Mouse (Mus musculus): ENCODE data around the gene Rab8a. TPM values are rescaled to one million over a fixed set of nuclear protein-coding genes. Genes with fewer than 3 reads are reported as not detected.

Rab8a gene
- total RNA-seq, 2 experiments from 2014 or later = 47.8 to 194 TPM

- ATAC-seq (replicated peaks; ENCODE audit: low FRiP score, poor library complexity, severe bottlenecking) = 0 out of 2 replicates have a peak, but pooled peaks have one; percentile 31
Measured at GRCm38 (mm10) chr8:72197997-72198396, 37.0 kb downstream of the Rab8a start.

GRCm38 (mm10) chr8:72208582-72208981 is 47.6 kb downstream of the Rab8a start:
- ATAC-seq (replicated peaks; ENCODE audit: low FRiP score, poor library complexity, severe bottlenecking) = no peak

DNA sequence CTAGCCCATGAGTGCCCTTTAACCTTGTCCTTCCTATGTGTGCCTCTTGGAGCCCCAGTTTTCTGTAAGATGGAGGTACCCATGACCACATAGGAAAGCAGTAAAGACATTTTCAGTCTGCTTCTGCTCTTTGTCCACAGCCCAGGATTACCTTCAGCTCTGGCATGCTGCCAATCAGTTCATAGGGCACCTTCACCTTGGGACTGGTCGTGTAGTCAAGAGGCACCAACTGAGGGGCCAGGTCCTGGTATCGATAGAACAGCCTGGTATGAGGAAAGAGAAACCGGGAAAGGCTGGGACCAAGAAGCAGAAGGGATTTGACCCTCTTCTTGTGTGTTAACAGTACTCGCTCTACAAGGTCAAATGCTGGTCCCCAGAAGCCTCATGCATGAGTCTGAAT is 49.2 kb downstream of the Rab8a start:
- no peak for ATAC-seq (replicated peaks; ENCODE audit: low FRiP score, poor library complexity, severe bottlenecking)

DNA sequence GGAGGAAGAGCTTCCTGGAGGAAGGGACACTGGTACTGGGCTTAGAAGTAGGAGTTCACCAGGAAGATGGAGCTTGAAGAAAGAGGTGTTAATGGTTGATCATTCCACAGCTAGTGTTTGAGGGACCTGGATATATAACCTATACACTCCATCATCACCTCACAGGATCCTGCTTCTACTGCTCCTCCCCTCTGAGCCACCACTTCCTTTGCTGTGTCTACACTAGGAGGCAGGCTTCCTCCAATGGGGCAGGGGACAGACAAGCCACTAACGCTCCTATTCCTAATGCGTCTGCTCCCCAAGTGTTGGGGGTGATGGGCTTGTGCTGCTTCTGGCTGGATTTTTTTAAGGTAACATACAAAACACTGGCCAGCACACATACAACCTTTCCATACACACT is 49.7 kb downstream of the Rab8a start:
- no peak for ATAC-seq (replicated peaks; ENCODE audit: low FRiP score, poor library complexity, severe bottlenecking)

- no peak for ATAC-seq (replicated peaks; ENCODE audit: low FRiP score, poor library complexity, severe bottlenecking)
Measured at GRCm38 (mm10) chr8:72211846-72212245, 50.8 kb downstream of the Rab8a start.

DNA sequence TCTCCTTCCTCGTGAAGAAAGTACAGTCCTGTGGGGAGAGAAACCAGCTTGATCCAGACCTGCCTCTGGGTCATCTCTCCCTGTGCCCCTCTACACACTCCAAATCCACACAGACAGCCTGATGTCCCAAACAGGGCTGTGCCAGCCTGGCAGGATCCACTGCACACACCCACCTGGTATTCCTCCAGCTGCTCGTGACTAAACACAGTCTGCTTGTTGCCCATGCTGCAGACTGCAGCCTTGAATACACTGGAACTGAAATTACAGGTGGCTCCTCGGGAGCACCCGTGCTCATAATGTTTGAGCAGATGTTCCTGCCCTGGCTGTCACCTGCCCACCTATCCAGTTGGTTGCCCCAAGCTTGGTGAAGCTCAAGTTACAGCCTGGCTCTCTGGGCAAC is 51.8 kb downstream of the Rab8a start, which contains the start of gene Cib3:
Gene Cib3, minus strand, starts transcription at position 87 of the 400 bp plus-strand sequence.
- ATAC-seq (replicated peaks; ENCODE audit: low FRiP score, poor library complexity, severe bottlenecking) = no peak

DNA sequence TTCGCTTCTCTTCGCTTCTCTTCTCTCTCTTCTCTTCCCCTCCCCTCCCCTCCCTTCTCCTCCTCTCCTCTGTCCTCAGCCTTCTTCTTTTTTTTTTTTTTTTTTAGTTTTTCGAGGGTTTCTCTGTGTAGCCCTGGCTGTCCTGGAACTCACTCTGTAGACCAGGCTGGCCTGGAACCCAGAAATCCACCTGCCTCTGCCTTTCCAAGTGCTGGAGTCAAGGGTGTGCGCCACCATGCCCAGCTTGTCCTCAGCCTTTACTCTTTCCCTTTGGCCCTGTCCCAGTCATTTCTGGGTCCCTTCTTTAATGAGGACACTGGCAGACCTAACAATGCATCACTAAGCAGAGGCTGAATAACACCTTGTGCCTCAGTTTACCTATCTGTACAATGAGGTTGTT is 52.5 kb downstream of the Rab8a start, which contains the start of gene Gm11034:
Gene Gm11034, minus strand, starts transcription at position 101 of the 400 bp plus-strand sequence.
- ATAC-seq (replicated peaks; ENCODE audit: low FRiP score, poor library complexity, severe bottlenecking) = no peak

DNA sequence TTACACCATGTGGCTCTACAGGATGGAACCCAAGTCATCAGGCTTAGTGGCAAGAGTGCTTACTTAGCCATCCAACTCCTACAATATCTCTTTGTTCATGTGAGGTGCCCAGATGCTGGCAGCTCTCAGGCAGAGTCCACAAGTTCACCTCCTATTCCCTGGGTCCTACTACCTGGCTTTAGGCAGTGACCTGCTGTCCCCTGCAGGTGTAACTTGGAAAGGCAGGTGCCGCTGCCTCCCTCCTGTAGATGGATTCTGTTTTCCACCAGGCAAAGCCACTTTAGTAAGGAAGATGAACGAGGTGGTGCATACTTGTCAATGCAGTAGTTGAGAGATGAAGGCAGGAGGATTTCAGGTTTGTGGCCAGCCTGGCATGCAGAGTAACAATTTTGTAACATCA is 54.1 kb downstream of the Rab8a start:
- ATAC-seq (replicated peaks; ENCODE audit: low FRiP score, poor library complexity, severe bottlenecking) = no peak

DNA sequence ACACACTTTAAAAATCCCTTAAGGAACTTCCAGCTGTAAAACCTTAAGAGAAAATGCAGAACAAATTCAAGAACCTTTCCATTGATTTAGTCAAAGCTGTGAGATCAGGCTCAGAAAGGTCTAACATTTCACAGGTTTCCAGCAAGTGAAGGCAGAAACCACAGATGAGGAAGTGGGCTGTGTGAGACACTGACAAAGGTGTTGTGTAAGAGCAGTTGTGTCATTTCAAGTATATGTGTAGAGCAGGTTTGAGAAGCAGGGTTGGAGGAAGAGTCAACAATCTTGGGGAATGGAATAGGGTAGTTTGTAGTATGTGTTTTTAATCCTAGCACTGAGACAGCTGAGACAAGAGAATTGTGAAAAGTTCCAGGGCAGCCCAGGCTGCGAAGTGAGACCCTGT is 54.9 kb downstream of the Rab8a start:
- ATAC-seq (replicated peaks; ENCODE audit: low FRiP score, poor library complexity, severe bottlenecking) = no peak

DNA sequence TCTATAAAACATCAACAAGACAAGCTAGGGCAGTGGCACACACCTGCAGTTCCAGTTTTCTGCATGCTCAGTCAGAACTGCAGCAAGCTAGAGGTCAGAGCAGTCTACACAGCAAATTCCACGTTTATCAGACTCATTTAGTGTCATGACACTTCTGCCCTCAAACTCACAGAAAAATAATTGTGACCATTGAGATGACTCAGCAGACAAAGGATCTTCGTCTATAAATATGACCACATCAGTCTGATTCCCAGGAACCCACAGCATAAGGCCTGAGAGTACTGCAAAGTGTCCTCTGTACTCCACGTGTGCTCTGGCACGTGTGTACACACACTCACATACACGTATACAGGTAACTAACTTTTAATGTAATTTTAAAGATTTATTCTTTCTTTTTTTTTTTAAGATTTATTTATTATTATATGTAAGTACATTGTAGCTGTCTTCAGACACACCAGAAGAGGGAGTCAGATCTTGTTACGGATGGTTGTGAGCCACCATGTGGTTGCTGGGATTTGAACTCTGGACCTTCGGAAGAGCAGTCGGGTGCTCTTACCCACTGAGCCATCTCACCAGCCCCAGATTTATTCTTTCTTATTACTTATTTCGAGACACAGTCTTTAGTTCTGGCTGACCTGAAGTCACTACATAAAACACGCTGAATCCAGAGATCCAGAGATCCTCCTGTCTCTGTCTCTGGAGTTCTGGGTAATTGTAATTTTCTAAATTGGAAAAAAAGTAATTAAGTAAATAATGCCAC is 58.0 kb downstream of the Rab8a start:
- ATAC-seq (replicated peaks; ENCODE audit: low FRiP score, poor library complexity, severe bottlenecking) = no peak

- ATAC-seq (replicated peaks; ENCODE audit: low FRiP score, poor library complexity, severe bottlenecking) = peak; percentile 98
Measured at GRCm38 (mm10) chr8:72219541-72220363, 58.8 kb downstream of the Rab8a start, which contains the start of gene Fam32a. Gene Fam32a, plus strand, starts transcription at chr8:72219730.

- ATAC-seq (replicated peaks; ENCODE audit: low FRiP score, poor library complexity, severe bottlenecking) = no peak
Measured at GRCm38 (mm10) chr8:72220758-72221157, 59.8 kb downstream of the Rab8a start.

DNA sequence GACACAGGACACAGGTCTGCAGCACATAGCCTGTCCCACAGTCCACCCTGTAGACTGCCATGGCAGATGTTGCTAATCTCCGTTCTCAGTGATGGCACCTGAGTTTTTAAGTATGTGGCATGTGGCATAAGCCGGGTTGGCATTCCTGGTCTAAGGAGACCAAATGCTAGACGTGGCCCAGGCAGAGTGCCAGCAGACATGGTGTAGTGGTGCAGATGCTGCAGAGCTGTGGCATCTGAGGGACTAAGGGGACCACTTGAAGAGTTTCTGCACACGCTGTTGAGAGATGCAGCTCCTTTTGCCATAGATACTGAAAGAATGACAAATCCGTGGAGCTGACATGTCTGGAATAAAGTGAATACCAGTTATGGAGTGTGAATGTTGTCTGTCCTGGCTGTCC is 61.7 kb downstream of the Rab8a start:
- ATAC-seq (replicated peaks; ENCODE audit: low FRiP score, poor library complexity, severe bottlenecking) = no peak

Other genes starting within 250 kb of the Rab8a start
- gene Zfp961, start 210.2 kb upstream of the Rab8a start, total RNA-seq (2015; ENCODE audit: low replicate concordance) = 20.1 and 23.8 TPM in 2 replicates
- 3.8 and 7.7 TPM in 2 replicates for gene Zfp961, start 210.2 kb upstream of the Rab8a start, total RNA-seq (2017; ENCODE audit: low replicate concordance)
- 6.1 and 10.9 TPM in 2 replicates for gene Cyp4f18, start 151.6 kb upstream of the Rab8a start, total RNA-seq (2015; ENCODE audit: low replicate concordance)
- gene Cyp4f18, start 151.6 kb upstream of the Rab8a start, total RNA-seq (2017; ENCODE audit: low replicate concordance) = 2.7 and 7.0 TPM in 2 replicates
- not detected in 2 replicates for gene Olfr372, start 120.0 kb upstream of the Rab8a start, total RNA-seq (2015; ENCODE audit: low replicate concordance)
- not detected in 2 replicates for gene Olfr372, start 120.0 kb upstream of the Rab8a start, total RNA-seq (2017; ENCODE audit: low replicate concordance)
- gene Olfr373, start 78.0 kb upstream of the Rab8a start, total RNA-seq (2015; ENCODE audit: low replicate concordance) = not detected in 2 replicates
- not detected in 2 replicates for gene Olfr373, start 78.0 kb upstream of the Rab8a start, total RNA-seq (2017; ENCODE audit: low replicate concordance)
- not detected in 2 replicates for gene Olfr374, start 54.2 kb upstream of the Rab8a start, total RNA-seq (2015; ENCODE audit: low replicate concordance)
- gene Olfr374, start 54.2 kb upstream of the Rab8a start, total RNA-seq (2017; ENCODE audit: low replicate concordance) = not detected in 2 replicates
- 19.3 and 26.3 TPM in 2 replicates for gene Tpm4, start 26.2 kb upstream of the Rab8a start, total RNA-seq (2015; ENCODE audit: low replicate concordance)
- gene Tpm4, start 26.2 kb upstream of the Rab8a start, total RNA-seq (2017; ENCODE audit: low replicate concordance) = 20.3 and 23.4 TPM in 2 replicates
- 1.4 and 4.6 TPM in 2 replicates for gene Hsh2d, start 28.4 kb downstream of the Rab8a start, total RNA-seq (2015; ENCODE audit: low replicate concordance)
- gene Hsh2d, start 28.4 kb downstream of the Rab8a start, total RNA-seq (2017; ENCODE audit: low replicate concordance) = 0.64 TPM in 1 of 2 replicates, not detected in the other
- gene Cib3, start 51.6 kb downstream of the Rab8a start, total RNA-seq (2015; ENCODE audit: low replicate concordance) = not detected in 2 replicates
- gene Cib3, start 51.6 kb downstream of the Rab8a start, total RNA-seq (2017; ENCODE audit: low replicate concordance) = 0.77 TPM in 1 of 2 replicates, not detected in the other
- gene Gm11034, start 52.4 kb downstream of the Rab8a start, total RNA-seq (2015; ENCODE audit: low replicate concordance) = not detected in 2 replicates
- gene Gm11034, start 52.4 kb downstream of the Rab8a start, total RNA-seq (2017; ENCODE audit: low replicate concordance) = not detected in 2 replicates
- gene Fam32a, start 58.5 kb downstream of the Rab8a start, total RNA-seq (2015; ENCODE audit: low replicate concordance) = 20.1 and 42.5 TPM in 2 replicates
- gene Fam32a, start 58.5 kb downstream of the Rab8a start, total RNA-seq (2017; ENCODE audit: low replicate concordance) = 25.3 and 30.5 TPM in 2 replicates
- gene Ap1m1, start 78.8 kb downstream of the Rab8a start, total RNA-seq (2015; ENCODE audit: low replicate concordance) = 52.8 and 56.6 TPM in 2 replicates
- 27.6 and 47.7 TPM in 2 replicates for gene Ap1m1, start 78.8 kb downstream of the Rab8a start, total RNA-seq (2017; ENCODE audit: low replicate concordance)
- gene Gm10282, start 144.1 kb downstream of the Rab8a start, total RNA-seq (2015; ENCODE audit: low replicate concordance) = 32.8 and 36.5 TPM in 2 replicates
- 19.9 and 23.5 TPM in 2 replicates for gene Gm10282, start 144.1 kb downstream of the Rab8a start, total RNA-seq (2017; ENCODE audit: low replicate concordance)
- gene Klf2, start 157.8 kb downstream of the Rab8a start, total RNA-seq (2015; ENCODE audit: low replicate concordance) = 5.4 and 13.3 TPM in 2 replicates
- 2.9 and 5.5 TPM in 2 replicates for gene Klf2, start 157.8 kb downstream of the Rab8a start, total RNA-seq (2017; ENCODE audit: low replicate concordance)

Data from erythroid progenitor cell, adult 5-6 weeks (primary cell).